Mouse (Mus musculus) stomach, postnatal 0 days (tissue): ENCODE data around the gene Ppl. TPM values are rescaled to one million over a fixed set of nuclear protein-coding genes. Genes with fewer than 3 reads are reported as not detected.

ENCODE experiments used
- ATAC-seq: fragments of 200-750 bp; cut with Nextera tagmentation; 2 replicates; pipeline ENCODE4 v1.8.0; 2017; ENCODE audit not compliant: low FRiP score, low TSS enrichment
- DNase-seq: peaks from one replicate; pipeline ENCODE4 v3.0.0-alpha.2; 2016; ENCODE audit warnings: low spot score
- H3K27ac ChIP-seq: fragments of 300-500 bp; sonication (generic); replicated peaks from 2 replicates; pipeline ENCODE4 v1.5.1; 2014; ENCODE audit warnings: mild to moderate bottlenecking, control low read depth
- H3K27me3 ChIP-seq: fragments of 300-500 bp; sonication (generic); 2 replicates; pipeline ENCODE4 v1.6.1; 2014; ENCODE audit warnings: low read length; ENCODE audit not compliant: control insufficient read depth, insufficient read depth
- H3K36me3 ChIP-seq: fragments of 300-500 bp; sonication (generic); 2 replicates; pipeline ENCODE4 v1.6.1; 2014; ENCODE audit warnings: low read length, mixed read lengths; ENCODE audit not compliant: control insufficient read depth, insufficient read depth
- H3K4me1 ChIP-seq: fragments of 300-500 bp; sonication (generic); replicated peaks from 2 replicates; pipeline ENCODE4 v1.6.1; 2014; ENCODE audit warnings: antibody characterized with exemption; ENCODE audit not compliant: control insufficient read depth, insufficient read depth
- H3K4me2 ChIP-seq: fragments of 300-500 bp; sonication (generic); replicated peaks from 2 replicates; pipeline ENCODE4 v1.6.1; 2014; ENCODE audit warnings: low read depth, mild to moderate bottlenecking, control low read depth, moderate library complexity
- H3K4me3 ChIP-seq: fragments of 300-500 bp; sonication (generic); 2 replicates; pipeline ENCODE4 v1.5.1; 2014; ENCODE audit warnings: low read depth, low read length, control low read depth
- H3K9ac ChIP-seq: fragments of 300-500 bp; sonication (generic); 2 replicates; pipeline ENCODE4 v1.6.1; 2014; ENCODE audit warnings: mild to moderate bottlenecking, low read length, control low read depth, mixed read lengths
- H3K9me3 ChIP-seq: fragments of 300-500 bp; sonication (generic); 2 replicates; pipeline ENCODE4 v1.6.1; 2016; ENCODE audit warnings: low read length; ENCODE audit not compliant: control insufficient read depth
- CTCF ChIP-seq: IDR thresholded peaks from 2 replicates; pipeline ENCODE4 v1.5.1; 2016; ENCODE audit warnings: antibody characterized with exemption, low read depth, mild to moderate bottlenecking, moderate library complexity
- EP300 ChIP-seq: optimal IDR thresholded peaks from 2 replicates; pipeline ENCODE3; 2016; ENCODE audit warnings: antibody characterized with exemption
- WGBS: fragments of 180-500 bp; shearing (Covaris S2); extraction: QIAGEN DNeasy Blood & Tissue Kit; methylation state at CpG from one replicate; pipeline ENCODE4 v1.1.7; 2014; 5-methylcytosine and 5-hydroxymethylcytosine counted together
- polyA plus RNA-seq: library from polyadenylated mRNA; unstranded; fragments of >200 nt; fragmentation: Nextera tagmentation; extraction: Ambion mirVana; gene quantifications from 2 replicates; pipeline ENCODE4 v1.2.1, GENCODE M21; 2015

Ppl gene
- polyA plus RNA-seq, 1 experiment from 2014 or later, result 61.5 TPM

GRCm38 (mm10) chr16:5146367-5147036 lies 14.3 kb upstream of the Ppl start:
- Histone ChIP-seq H3K9me3 (no peaks in the 10 kb centered on the region), H3K9ac (no peak overlapping the region), H3K4me2 (peak overlapping the region; percentile 54), H3K4me3 (peak overlapping the region; percentile 24), H3K4me1 (no peaks in the 10 kb centered on the region), H3K27ac (no peak overlapping the region), H3K36me3 (no peaks in the 10 kb centered on the region), H3K27me3 (no peaks in the 10 kb centered on the region)
- TF ChIP-seq CTCF, result no peak
- TF ChIP-seq EP300, result no peak
- DNase-seq, result peak; percentile 90
- 2% methylated on average over 26 of the region's 26 CpGs for WGBS
- ATAC-seq, result peak; percentile 93

DNA sequence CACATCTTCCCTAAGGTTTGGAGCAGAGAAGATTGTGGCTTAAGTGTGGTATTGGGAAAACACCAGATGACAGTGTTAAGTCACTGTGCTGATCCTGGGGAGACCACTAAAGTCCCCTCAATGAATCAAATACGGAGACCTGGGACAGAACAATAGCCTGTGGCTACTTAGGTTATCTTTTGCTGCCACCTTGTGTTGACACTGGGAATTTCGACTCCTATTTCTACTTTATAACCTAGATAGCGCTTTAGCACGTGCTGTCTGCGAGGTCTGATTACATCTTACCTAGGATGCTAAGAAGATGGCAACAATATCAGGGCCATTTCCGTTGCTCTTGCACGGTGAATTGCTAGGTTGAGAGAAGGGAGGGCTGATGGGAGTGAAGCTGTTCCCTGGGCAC lies 13.3 kb upstream of the Ppl start:
- Histone ChIP-seq H3K9ac (no peak overlapping the region), H3K4me3 (no peak overlapping the region), H3K36me3 (no peaks in the 10 kb centered on the region), H3K9me3 (no peaks in the 10 kb centered on the region), H3K27me3 (no peaks in the 10 kb centered on the region), H3K4me1 (no peaks in the 10 kb centered on the region), H3K4me2 (no peak overlapping the region), H3K27ac (no peak overlapping the region)
- WGBS, result under 1% methylated on average over 7 of the region's 7 CpGs
- no peak for TF ChIP-seq EP300
- TF ChIP-seq CTCF, result peak; percentile 86
- ATAC-seq (peak; percentile 43; the same call in 1 of the 2 replicates), DNase-seq (peak; percentile 67)

DNA sequence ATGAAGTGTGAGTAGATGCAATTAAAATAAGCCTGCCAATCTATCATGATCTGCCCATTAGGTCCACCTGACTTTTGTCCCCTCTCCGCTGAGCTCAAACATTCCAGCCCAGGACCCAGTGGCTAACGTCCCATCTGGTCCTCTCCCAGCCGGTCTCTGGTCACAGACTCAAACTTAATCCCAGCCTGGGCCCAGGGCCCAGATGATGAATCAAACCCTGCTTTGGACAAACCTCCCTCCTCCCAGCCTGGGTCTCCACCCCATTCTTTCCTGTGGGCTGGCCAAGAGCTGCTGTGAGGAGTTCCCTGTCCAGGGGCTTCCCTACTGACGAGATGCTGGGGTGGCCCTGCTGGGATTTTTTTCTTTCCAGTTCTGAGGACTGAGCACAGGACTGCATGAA lies 7.5 kb upstream of the Ppl start:
- Histone ChIP-seq H3K4me3 (no peak overlapping the region), H3K27ac (no peak overlapping the region), H3K36me3 (no peaks in the 10 kb centered on the region), H3K4me2 (no peak overlapping the region), H3K9ac (no peak overlapping the region), H3K27me3 (no peaks in the 10 kb centered on the region), H3K4me1 (peaks cover 5% of the 10 kb centered on the region), H3K9me3 (no peaks in the 10 kb centered on the region)
- DNase-seq, result peak; percentile 47
- TF ChIP-seq CTCF, result no peak
- TF ChIP-seq EP300, result no peak
- 35% methylated on average over 4 of the region's 4 CpGs for WGBS
- ATAC-seq, result peak; percentile 6; the same call in 1 of the 2 replicates

DNA sequence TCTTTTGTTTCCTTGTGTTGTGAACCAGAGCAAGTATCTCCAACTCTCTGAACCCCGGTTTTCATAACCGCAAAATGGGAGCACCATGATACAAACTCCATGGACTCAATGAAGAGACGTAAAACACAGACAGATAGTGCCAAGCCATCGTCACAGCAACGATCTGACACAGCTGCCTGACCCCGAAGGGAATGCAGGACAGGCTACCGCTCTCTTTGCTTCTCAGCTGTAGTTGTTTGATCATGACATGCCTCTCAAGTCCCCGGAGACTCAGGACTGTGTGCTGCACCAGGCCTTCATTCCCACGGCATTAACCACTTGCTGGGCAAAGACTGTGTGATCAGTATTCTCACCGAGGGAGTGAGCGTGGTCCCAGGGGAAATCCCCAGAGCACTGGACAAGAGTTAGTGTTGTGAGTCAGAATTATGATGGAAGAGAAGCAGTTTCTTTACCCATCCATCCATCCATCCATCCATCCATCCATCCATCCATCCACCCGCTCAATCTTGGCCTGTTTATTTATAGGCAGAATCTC lies 4.9 kb upstream of the Ppl start:
- 51% methylated on average over 12 of the region's 12 CpGs for WGBS
- peaks cover 7% of the 10 kb centered on the region for H3K4me1 ChIP-seq
- H3K27me3 ChIP-seq, result no peaks in the 10 kb centered on the region; the same call in 1 of the 2 replicates
- no peak for DNase-seq
- H3K9ac ChIP-seq, result no peak overlapping the region
- no peaks in the 10 kb centered on the region for H3K36me3 ChIP-seq
- ATAC-seq, result no peak
- H3K27ac ChIP-seq, result peak overlapping the region; percentile 97
- no peak overlapping the region for H3K4me3 ChIP-seq
- H3K4me2 ChIP-seq, result no peak overlapping the region
- H3K9me3 ChIP-seq, result no peaks in the 10 kb centered on the region
- no peak for TF ChIP-seq CTCF
- no peak for TF ChIP-seq EP300

DNA sequence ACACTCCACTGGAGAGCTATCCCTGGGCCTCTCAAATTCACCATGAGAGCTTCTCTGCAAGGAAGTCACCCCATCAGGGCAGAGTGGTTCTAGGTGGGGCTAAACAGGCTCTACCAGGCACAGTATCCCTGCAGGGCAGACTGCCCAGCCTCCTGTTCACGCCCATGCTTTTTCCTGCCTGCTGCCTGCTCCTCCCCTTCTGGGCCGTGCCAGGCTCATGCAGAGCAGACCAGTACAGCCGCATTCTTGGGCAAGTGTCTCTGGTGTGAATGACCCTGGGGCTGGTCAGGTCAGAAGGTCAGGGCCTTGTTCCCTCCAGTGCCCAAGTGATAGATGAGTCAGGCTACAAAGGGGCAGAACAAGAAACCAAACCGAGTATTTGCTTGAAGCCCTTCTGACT lies 4.3 kb upstream of the Ppl start:
- no peak overlapping the region for H3K4me3 ChIP-seq
- ATAC-seq (peak; percentile 81), DNase-seq (peak; percentile 86)
- TF ChIP-seq CTCF (no peak), EP300 (peak; percentile 72)
- 9% methylated on average over 4 of the region's 4 CpGs for WGBS
- H3K27me3 ChIP-seq, result no peaks in the 10 kb centered on the region; the same call in 1 of the 2 replicates
- peak overlapping the region; percentile 23; the same call in 1 of the 2 replicates for H3K9ac ChIP-seq
- H3K36me3 ChIP-seq, result no peaks in the 10 kb centered on the region
- H3K27ac ChIP-seq, result peak overlapping the region; percentile 97
- 0 out of 2 replicates have a peak overlapping the region, but pooled peaks have one; percentile 8 for H3K4me2 ChIP-seq
- peaks cover 7% of the 10 kb centered on the region for H3K4me1 ChIP-seq
- no peaks in the 10 kb centered on the region for H3K9me3 ChIP-seq
